Mouse (Mus musculus) granulocyte monocyte progenitor cell, adult 5-6 weeks (primary cell): ENCODE results near the gene Slc26a6. TPM values are rescaled to one million over a fixed set of nuclear protein-coding genes. Genes with fewer than 3 reads are reported as not detected.
A peak's percentile ranks its signal among the peaks of the same experiment; 100 is the strongest.

Experiments
- ATAC-seq: replicated peaks from 2 replicates; pipeline ENCODE4 v1.8.0; 2016; ENCODE audit warnings: mild to moderate bottlenecking, moderate TSS enrichment, inconsistent platforms; ENCODE audit not compliant: poor library complexity, severe bottlenecking
- total RNA-seq, 2 experiments: library from RNA; stranded (forward) in 1 of 2; stranded (reverse) in 1 of 2; fragments of 200-712, 200-1000 nt in 1 of 2; fragments of >200 nt in 1 of 2; fragmentation: Nextera tagmentation in 1 of 2; gene quantifications; 2 replicates each; pipeline ENCODE4 v1.2.3; 2014 to 2017

The Slc26a6 gene
- total RNA-seq, 2 experiments from 2014 or later: 3.5 to 4.7 TPM

DNA sequence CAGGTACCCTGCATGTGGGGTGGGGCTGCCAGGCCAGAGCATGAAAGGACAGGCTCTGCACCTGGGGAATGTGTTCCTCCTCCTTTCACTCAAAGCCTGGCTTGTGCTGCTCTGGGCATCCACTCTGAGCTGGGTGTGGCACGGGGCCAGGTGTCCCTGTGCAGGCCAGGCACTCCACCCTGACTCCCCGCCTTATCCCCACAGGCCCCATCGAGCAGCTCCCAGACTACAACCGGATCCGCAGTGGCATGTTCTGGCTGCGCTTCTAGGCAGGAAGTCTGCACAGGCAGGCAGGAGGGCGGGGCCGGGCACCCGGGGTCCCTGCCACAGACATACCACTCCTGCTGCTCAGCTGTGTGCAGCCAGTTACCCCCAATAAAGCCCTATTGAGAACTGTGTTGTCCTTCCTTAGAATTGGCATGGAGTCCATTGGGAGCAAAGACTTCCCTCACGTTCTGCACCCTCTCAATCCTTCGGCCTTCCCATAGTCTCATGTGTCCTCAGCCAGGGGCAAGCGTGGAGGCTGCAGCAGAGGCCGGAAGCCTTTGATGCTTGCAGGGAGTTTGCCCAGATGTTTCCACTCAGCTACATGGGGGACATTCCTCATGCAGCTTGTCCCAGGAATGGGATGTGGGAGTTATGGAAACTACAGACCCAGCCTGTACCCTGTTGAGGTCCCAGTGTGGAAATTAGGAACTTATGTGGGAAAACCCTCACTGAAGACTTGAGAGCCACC lies 96.3 kb downstream of the Slc26a6 start:
- no peak for ATAC-seq

DNA sequence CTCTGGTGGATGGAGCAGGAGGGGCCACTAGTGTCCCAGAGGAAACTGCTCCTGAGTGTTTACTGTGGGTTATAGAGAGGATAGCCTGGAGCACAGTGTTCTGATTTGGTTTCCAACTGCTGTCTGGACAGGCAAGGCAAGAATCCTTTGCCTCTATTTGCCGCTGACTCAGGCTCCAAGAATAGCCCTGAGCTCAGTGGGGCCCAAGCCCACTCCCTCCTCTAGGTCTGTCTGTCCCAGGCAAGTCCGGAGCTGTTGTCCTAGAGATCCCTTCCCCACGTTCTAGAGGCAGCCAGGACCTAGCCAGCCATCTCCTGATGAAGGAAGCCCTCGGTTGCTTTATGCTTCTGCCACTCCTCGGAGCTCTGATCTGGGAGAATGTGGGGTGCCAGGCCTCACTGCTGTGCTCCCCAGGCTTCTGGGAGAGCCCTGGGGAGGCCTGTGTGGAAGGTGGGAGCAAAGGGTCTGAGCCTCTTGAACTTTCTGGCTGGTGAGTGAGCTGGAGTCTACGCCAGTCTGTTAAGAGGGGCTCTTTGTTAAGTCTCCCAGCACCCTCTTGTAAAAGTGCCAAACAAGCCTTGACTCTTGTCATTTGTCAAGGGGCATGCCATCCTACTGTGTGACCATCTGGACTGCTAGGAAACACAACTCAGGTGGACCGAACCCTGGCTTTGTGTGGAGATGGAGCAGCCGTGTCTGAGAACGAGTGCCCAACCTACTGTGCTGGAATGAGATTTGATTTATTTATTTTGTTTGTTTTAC lies 97.1 kb downstream of the Slc26a6 start:
- no peak for ATAC-seq

- peak; percentile 21; the same call in 1 of the 2 replicates for ATAC-seq
Measured at GRCm38 (mm10) chr9:108953081-108953636, 100.1 kb downstream of the Slc26a6 start, which contains the start of gene Col7a1. Gene Col7a1 (plus strand): TSS chr9:108953586.

DNA sequence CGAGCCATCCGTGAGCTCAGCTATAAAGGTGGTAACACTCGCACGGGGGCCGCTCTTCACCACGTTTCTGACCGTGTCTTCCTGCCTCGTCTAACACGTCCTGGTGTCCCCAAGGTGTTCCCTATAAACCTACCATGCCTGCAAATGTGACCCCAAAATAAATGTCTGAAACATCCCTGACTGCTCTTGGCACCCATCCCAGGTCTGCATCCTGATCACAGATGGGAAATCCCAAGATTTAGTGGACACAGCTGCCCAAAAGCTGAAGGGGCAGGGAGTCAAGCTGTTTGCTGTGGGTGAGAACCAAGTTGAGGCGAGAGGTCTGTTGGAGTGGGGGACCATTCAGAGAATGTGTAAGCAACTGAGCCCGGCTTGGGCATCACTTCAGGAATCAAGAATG lies 102.2 kb downstream of the Slc26a6 start:
- ATAC-seq: no peak

GRCm38 (mm10) chr9:108955846-108956245 lies 102.8 kb downstream of the Slc26a6 start:
- ATAC-seq: no peak

Other genes with a start within 250 kb of the Slc26a6 start
- 32.9 and 36.9 TPM in 2 replicates for gene Arih2, start 203.9 kb upstream of the Slc26a6 start, total RNA-seq (2014; fragmentation: Nextera tagmentation)
- 32.2 and 33.4 TPM in 2 replicates for gene Arih2, start 203.9 kb upstream of the Slc26a6 start, total RNA-seq (2017)
- gene Slc25a20, start 191.2 kb upstream of the Slc26a6 start, total RNA-seq (2014; fragmentation: Nextera tagmentation): 20.2 and 28.6 TPM in 2 replicates
- 28.7 and 30.3 TPM in 2 replicates for gene Slc25a20, start 191.2 kb upstream of the Slc26a6 start, total RNA-seq (2017)
- gene Prkar2a, start 164.0 kb upstream of the Slc26a6 start, total RNA-seq (2014; fragmentation: Nextera tagmentation): 22.8 and 22.9 TPM in 2 replicates
- gene Prkar2a, start 164.0 kb upstream of the Slc26a6 start, total RNA-seq (2017): 28.6 and 37.8 TPM in 2 replicates
- 24.3 and 25.5 TPM in 2 replicates for gene Ip6k2, start 69.5 kb upstream of the Slc26a6 start, total RNA-seq (2014; fragmentation: Nextera tagmentation)
- gene Ip6k2, start 69.5 kb upstream of the Slc26a6 start, total RNA-seq (2017): 34.4 and 35.8 TPM in 2 replicates
- 12.2 and 12.8 TPM in 2 replicates for gene Nckipsd, start 44.9 kb upstream of the Slc26a6 start, total RNA-seq (2014; fragmentation: Nextera tagmentation)
- 4.9 and 9.1 TPM in 2 replicates for gene Nckipsd, start 44.9 kb upstream of the Slc26a6 start, total RNA-seq (2017)
- gene Celsr3, start 27.0 kb upstream of the Slc26a6 start, total RNA-seq (2014; fragmentation: Nextera tagmentation): 6.7 and 10.2 TPM in 2 replicates
- 0.99 and 2.2 TPM in 2 replicates for gene Celsr3, start 27.0 kb upstream of the Slc26a6 start, total RNA-seq (2017)
- gene Tmem89, start 61.3 kb downstream of the Slc26a6 start, total RNA-seq (2014; fragmentation: Nextera tagmentation): not detected in 2 replicates
- gene Tmem89, start 61.3 kb downstream of the Slc26a6 start, total RNA-seq (2017): not detected in 2 replicates
- 280 and 349 TPM in 2 replicates for gene Uqcrc1, start 83.3 kb downstream of the Slc26a6 start, total RNA-seq (2014; fragmentation: Nextera tagmentation)
- 286 and 355 TPM in 2 replicates for gene Uqcrc1, start 83.3 kb downstream of the Slc26a6 start, total RNA-seq (2017)
- 0.21 and 2.0 TPM in 2 replicates for gene Col7a1, start 100.3 kb downstream of the Slc26a6 start, total RNA-seq (2014; fragmentation: Nextera tagmentation)
- gene Col7a1, start 100.3 kb downstream of the Slc26a6 start, total RNA-seq (2017): 0.09 TPM in 1 of 2 replicates, not detected in the other
- gene Ucn2, start 132.7 kb downstream of the Slc26a6 start, total RNA-seq (2014; fragmentation: Nextera tagmentation): 0.41 TPM in 1 of 2 replicates, not detected in the other
- not detected in 2 replicates for gene Ucn2, start 132.7 kb downstream of the Slc26a6 start, total RNA-seq (2017)
- gene Pfkfb4, start 138.5 kb downstream of the Slc26a6 start, total RNA-seq (2014; fragmentation: Nextera tagmentation): 6.9 and 8.4 TPM in 2 replicates
- gene Pfkfb4, start 138.5 kb downstream of the Slc26a6 start, total RNA-seq (2017): 6.7 and 9.5 TPM in 2 replicates
- 56.8 and 75.0 TPM in 2 replicates for gene Shisa5, start 185.3 kb downstream of the Slc26a6 start, total RNA-seq (2014; fragmentation: Nextera tagmentation)
- gene Shisa5, start 185.3 kb downstream of the Slc26a6 start, total RNA-seq (2017): 54.4 and 80.8 TPM in 2 replicates
- 23.5 and 32.3 TPM in 2 replicates for gene Trex1, start 206.5 kb downstream of the Slc26a6 start, total RNA-seq (2014; fragmentation: Nextera tagmentation)
- 17.1 and 17.8 TPM in 2 replicates for gene Trex1, start 206.5 kb downstream of the Slc26a6 start, total RNA-seq (2017)
- gene Atrip, start 220.8 kb downstream of the Slc26a6 start, total RNA-seq (2014; fragmentation: Nextera tagmentation): 13.5 and 26.7 TPM in 2 replicates
- gene Atrip, start 220.8 kb downstream of the Slc26a6 start, total RNA-seq (2017): 22.2 and 30.6 TPM in 2 replicates
- 8.3 and 9.6 TPM in 2 replicates for gene Ccdc51, start 229.2 kb downstream of the Slc26a6 start, total RNA-seq (2014; fragmentation: Nextera tagmentation)
- 11.6 and 18.0 TPM in 2 replicates for gene Ccdc51, start 229.2 kb downstream of the Slc26a6 start, total RNA-seq (2017)
- gene Tma7, start 229.3 kb downstream of the Slc26a6 start, total RNA-seq (2014; fragmentation: Nextera tagmentation): 391 and 511 TPM in 2 replicates
- gene Tma7, start 229.3 kb downstream of the Slc26a6 start, total RNA-seq (2017): 153 and 178 TPM in 2 replicates
- gene Plxnb1, start 242.1 kb downstream of the Slc26a6 start, total RNA-seq (2014; fragmentation: Nextera tagmentation): not detected in 2 replicates
- not detected in 2 replicates for gene Plxnb1, start 242.1 kb downstream of the Slc26a6 start, total RNA-seq (2017)